In genomic region chr11:86714606-86715005, GRCm38 (mm10) we compare ENCODE assay signal across 22 mouse cellular contexts. TPM values are rescaled to one million over a fixed set of nuclear protein-coding genes. Genes with fewer than 3 reads are reported as not detected.
A peak's percentile ranks its signal among the peaks of the same experiment; 100 is the strongest.
DNase-seq lines count a peak whose midpoint lies in the region; ATAC-seq and TF ChIP-seq lines count a peak whose summit lies in the region.
"Had no signal": no experiment of that assay in that cellular context is flagged by ENCODE, and none has a peak within 500 bp of the region (broad histone marks: within the 10 kb centered on the region; RNA-seq: fewer than 3 reads in every experiment).

No protein-coding gene starts in this region.

- H3K4me3 ChIP-seq in kidney, postnatal 0 days (replicated peaks; ENCODE audit: low read depth, low read length), result no peak overlapping the region
- H3K4me3 ChIP-seq in bone marrow macrophage, adult 2 months (ENCODE audit: insufficient read depth, low read length), result no peak overlapping the region
- H3K4me3 ChIP-seq: embryonic facial prominence, embryonic 13.5 days; erythroblast, embryonic 14.5 days; forebrain, embryonic 12.5 days; hindbrain, embryonic 12.5 days; liver, embryonic 13.5 days; megakaryocyte, embryonic 14.5 days; midbrain, embryonic 13.5 days had no signal

- TF ChIP-seq CTCF in kidney, postnatal 0 days (IDR thresholded peaks at IDR 0.05; ENCODE audit: low read depth), result no peak
- no peak for TF ChIP-seq CTCF in bone marrow macrophage, adult 2 months (IDR thresholded peaks at IDR 0.05; ENCODE audit: low read depth, low read length)

- peak; percentile 82 for DNase-seq in heart, adult 11 months
- DNase-seq in heart, postnatal 10 days, result no peak
- DNase-seq in kidney, postnatal 0 days (ENCODE audit: low spot score), result no peak
- no peak for DNase-seq in kidney, postnatal 25 days
- peak; percentile 21 for DNase-seq in lung, postnatal 36 days
- no peak for DNase-seq in layer of hippocampus, adult 11-12 months (ENCODE audit: low spot score)
- DNase-seq: cerebellum, adult 18-20 months; cerebellum, postnatal 14 days; kidney, postnatal 4 days; layer of hippocampus, adult 9-11 months; liver, embryonic 13.5 days; lung, embryonic 14.5 days had no signal

- ATAC-seq in kidney, postnatal 0 days (replicated peaks; ENCODE audit: low FRiP score, low read depth), result no peak
- ATAC-seq: intestine, postnatal 0 days; midbrain, embryonic 13.5 days; Patski had no signal

- no peaks in the 10 kb centered on the region for H3K27me3 ChIP-seq in kidney, postnatal 0 days (ENCODE audit: insufficient read depth, low read length)
- H3K27me3 ChIP-seq: embryonic facial prominence, embryonic 13.5 days; forebrain, embryonic 12.5 days; hindbrain, embryonic 12.5 days; liver, embryonic 13.5 days; megakaryocyte, embryonic 14.5 days; midbrain, embryonic 13.5 days; Patski had no signal

- 0 out of 2 replicates have a peak overlapping the region, but pooled peaks have one; percentile 25 for H3K27ac ChIP-seq in kidney, postnatal 0 days
- H3K27ac ChIP-seq in bone marrow macrophage, adult 2 months (ENCODE audit: insufficient read depth, low read depth, low read length), result peak overlapping the region; percentile 40
- H3K27ac ChIP-seq: embryonic facial prominence, embryonic 13.5 days; forebrain, embryonic 12.5 days; hindbrain, embryonic 12.5 days; liver, embryonic 13.5 days; midbrain, embryonic 13.5 days had no signal

- H3K4me1 ChIP-seq in kidney, postnatal 0 days (replicated peaks; ENCODE audit: insufficient read depth, low read length), result no peaks in the 10 kb centered on the region
- peaks cover 35% of the 10 kb centered on the region for H3K4me1 ChIP-seq in bone marrow macrophage, adult 2 months (ENCODE audit: control insufficient read depth, insufficient read depth, low read length)
- H3K4me1 ChIP-seq: embryonic facial prominence, embryonic 13.5 days; forebrain, embryonic 12.5 days; hindbrain, embryonic 12.5 days; liver, embryonic 13.5 days; megakaryocyte, embryonic 14.5 days; midbrain, embryonic 13.5 days had no signal

- intact Hi-C loops in heart, postnatal 10 days (cut with DNase I), result no loop called here

- H3K36me3 ChIP-seq in kidney, postnatal 0 days (ENCODE audit: insufficient read depth, low read length), result peaks cover 47% of the 10 kb centered on the region

- TF ChIP-seq POLR2A in bone marrow macrophage, adult 2 months (IDR thresholded peaks at IDR 0.05; ENCODE audit: borderline replicate concordance, low read depth, low read length), result no peak

- H3K9me3 ChIP-seq in kidney, postnatal 0 days (replicated peaks; ENCODE audit: low read length), result no peaks in the 10 kb centered on the region
- H3K9me3 ChIP-seq: embryonic facial prominence, embryonic 13.5 days; forebrain, embryonic 12.5 days; G1E; hindbrain, embryonic 12.5 days; liver, embryonic 13.5 days; megakaryocyte, embryonic 14.5 days; midbrain, embryonic 13.5 days had no signal

- H3K9ac ChIP-seq in kidney, postnatal 0 days (ENCODE audit: low read depth, low read length), result no peak overlapping the region
- H3K9ac ChIP-seq: embryonic facial prominence, embryonic 13.5 days; forebrain, embryonic 12.5 days; hindbrain, embryonic 12.5 days; liver, embryonic 13.5 days; lung, embryonic 14.5 days; midbrain, embryonic 13.5 days had no signal

- H3K4me2 ChIP-seq in kidney, postnatal 0 days (ENCODE audit: low read length), result no peak overlapping the region
- H3K4me2 ChIP-seq: embryonic facial prominence, embryonic 13.5 days; forebrain, embryonic 12.5 days; hindbrain, embryonic 12.5 days; liver, embryonic 13.5 days; lung, embryonic 14.5 days; midbrain, embryonic 13.5 days had no signal

RNA-seq across cellular contexts. Expression of gene Ptrh2, which starts 30.8 kb away (rescaled TPM):
- total RNA-seq in heart, postnatal 10 days (2021), result 1 to 10 TPM; 8.7 to 9.3 TPM
- 28.6 and 31.2 TPM in 2 replicates for polyA plus RNA-seq in kidney, postnatal 0 days (2015; fragmentation: Nextera tagmentation; extraction: Ambion mirVana)
- polyA plus RNA-seq in bone marrow macrophage, adult 2 months (2012; ENCODE audit: insufficient read depth, insufficient read length, missing spikeins), result 7.2 and 8.3 TPM in 2 replicates

RNA-seq across cellular contexts. Expression of gene Vmp1, which starts 31.0 kb away (rescaled TPM):
- 10 to 100 TPM; 49.8 to 53.1 TPM for total RNA-seq in heart, postnatal 10 days (2021)
- polyA plus RNA-seq in kidney, postnatal 0 days (2015; fragmentation: Nextera tagmentation; extraction: Ambion mirVana), result 222 and 249 TPM in 2 replicates
- 178 and 230 TPM in 2 replicates for polyA plus RNA-seq in bone marrow macrophage, adult 2 months (2012; ENCODE audit: insufficient read depth, insufficient read length, missing spikeins)

RNA-seq across cellular contexts. Expression of gene Cltc, which starts 42.8 kb away (rescaled TPM):
- 100 to 1,000 TPM; 210 to 211 TPM for total RNA-seq in heart, postnatal 10 days (2021)
- polyA plus RNA-seq in kidney, postnatal 0 days (2015; fragmentation: Nextera tagmentation; extraction: Ambion mirVana), result 113 and 120 TPM in 2 replicates
- polyA plus RNA-seq in bone marrow macrophage, adult 2 months (2012; ENCODE audit: insufficient read depth, insufficient read length, missing spikeins), result 356 and 389 TPM in 2 replicates

Comparison
In these comparisons a context has a peak if more than half of its experiments do, and no peak if none do; other contexts are left out.
1. DNase-seq: peak in heart, adult 11 months (single experiment) and lung, postnatal 36 days (single experiment); none in heart, postnatal 10 days (0 of 2), kidney, postnatal 0 days (single experiment), kidney, postnatal 25 days (0 of 2) and layer of hippocampus, adult 11-12 months (single experiment).